Mouse (Mus musculus) ovary, adult 10 weeks (tissue): ENCODE measurements around the gene Gm19668. TPM values are rescaled to one million over a fixed set of nuclear protein-coding genes. Genes with fewer than 3 reads are reported as not detected.

Experiments used
- polyA plus RNA-seq: library from polyadenylated mRNA; stranded (reverse); fragments of 350-450 nt; fragmentation: Illumina TruSeq; extraction: RNeasy Lipid Tissue Mini Kit (QIAGEN cat#74804); gene quantifications from one replicate; pipeline ENCODE4 v1.2.3, GENCODE M21; 2014

Gm19668 gene
- not detected for polyA plus RNA-seq

GRCm38 (mm10) chr10:77798921-77799508 lies at the start of gene Gm19668:
Gene Gm19668 (minus strand): TSS chr10:77799133.

GRCm38 (mm10) chr10:77846503-77846902 lies 47.6 kb upstream of the Gm19668 start, which contains the start of gene Gm36176:
Gene Gm36176 (plus strand): TSS chr10:77846803.

GRCm38 (mm10) chr10:77835647-77836046 lies 36.7 kb upstream of the Gm19668 start, which contains the start of gene Krtap10-10:
Gene Krtap10-10 (plus strand): TSS chr10:77835947.

GRCm38 (mm10) chr10:77826951-77827350 lies 28.0 kb upstream of the Gm19668 start, which contains the start of gene Krtap10-4:
Gene Krtap10-4 (minus strand): TSS chr10:77827095.

GRCm38 (mm10) chr10:77814382-77814781 lies 15.4 kb upstream of the Gm19668 start, which contains the start of gene Gm2696:
Gene Gm2696 (plus strand): TSS chr10:77814682.

GRCm38 (mm10) chr10:77811743-77812142 lies 12.8 kb upstream of the Gm19668 start, which contains the start of gene Gm9507:
Gene Gm9507 (minus strand): TSS chr10:77811843.

GRCm38 (mm10) chr10:77794976-77795375 lies 4.0 kb downstream of the Gm19668 start, which contains the start of gene Gm9639:
Gene Gm9639 (minus strand): TSS chr10:77795076.

GRCm38 (mm10) chr10:77787876-77788275 lies 11.1 kb downstream of the Gm19668 start, which contains the start of gene Gm7137:
Gene Gm7137 (minus strand): TSS chr10:77788200.

GRCm38 (mm10) chr10:77782442-77782841 lies 16.5 kb downstream of the Gm19668 start, which contains the start of gene Gm3250:
Gene Gm3250 (minus strand): TSS chr10:77782542.

GRCm38 (mm10) chr10:77776844-77777243 lies 22.1 kb downstream of the Gm19668 start, which contains the start of gene Gm7138:
Gene Gm7138 (minus strand): TSS chr10:77776944.

GRCm38 (mm10) chr10:77771225-77771624 lies 27.7 kb downstream of the Gm19668 start, which contains the start of gene Gm3238:
Gene Gm3238 (minus strand): TSS chr10:77771325.

GRCm38 (mm10) chr10:77759582-77759981 lies 39.4 kb downstream of the Gm19668 start, which contains the start of gene Gm3233:
Gene Gm3233 (minus strand): TSS chr10:77759682.

GRCm38 (mm10) chr10:77751254-77751653 lies 47.7 kb downstream of the Gm19668 start, which contains the start of gene Gm9736:
Gene Gm9736 (minus strand): TSS chr10:77751354.

Other genes with a start within 250 kb of the Gm19668 start
- 132 TPM for gene Pttg1ip, start 217.4 kb downstream of the Gm19668 start, polyA plus RNA-seq
- 91.3 TPM for gene Sumo3, start 193.0 kb downstream of the Gm19668 start, polyA plus RNA-seq
- 1.9 TPM for gene Gm49325, start 192.9 kb downstream of the Gm19668 start, polyA plus RNA-seq
- 6.0 TPM for gene Ube2g2, start 176.9 kb downstream of the Gm19668 start, polyA plus RNA-seq
- not detected for gene Tspear, start 112.6 kb downstream of the Gm19668 start, polyA plus RNA-seq
- gene Gm19402, start 108.4 kb downstream of the Gm19668 start, polyA plus RNA-seq: not detected
- not detected for gene Gm9508, start 101.9 kb downstream of the Gm19668 start, polyA plus RNA-seq
- gene Gm10272, start 92.5 kb downstream of the Gm19668 start, polyA plus RNA-seq: not detected
- not detected for gene Gm10024, start 87.7 kb downstream of the Gm19668 start, polyA plus RNA-seq
- gene Gm10142, start 83.3 kb downstream of the Gm19668 start, polyA plus RNA-seq: not detected
- gene Krtap12-1, start 78.5 kb downstream of the Gm19668 start, polyA plus RNA-seq: not detected
- gene Gm10100, start 72.6 kb downstream of the Gm19668 start, polyA plus RNA-seq: not detected
- gene Gm18596, start 56.5 kb downstream of the Gm19668 start, polyA plus RNA-seq: not detected
- not detected for gene Gm9736, start 47.8 kb downstream of the Gm19668 start, polyA plus RNA-seq
- gene Gm3233, start 39.5 kb downstream of the Gm19668 start, polyA plus RNA-seq: not detected
- not detected for gene Gm3238, start 27.8 kb downstream of the Gm19668 start, polyA plus RNA-seq
- gene Gm7138, start 22.2 kb downstream of the Gm19668 start, polyA plus RNA-seq: not detected
- gene Gm3250, start 16.6 kb downstream of the Gm19668 start, polyA plus RNA-seq: not detected
- not detected for gene Gm7137, start 10.9 kb downstream of the Gm19668 start, polyA plus RNA-seq
- gene Gm9639, start 4.1 kb downstream of the Gm19668 start, polyA plus RNA-seq: not detected
- not detected for gene Gm9507, start 12.7 kb upstream of the Gm19668 start, polyA plus RNA-seq
- not detected for gene Gm2696, start 15.5 kb upstream of the Gm19668 start, polyA plus RNA-seq
- not detected for gene Krtap10-4, start 28.0 kb upstream of the Gm19668 start, polyA plus RNA-seq
- gene Krtap10-10, start 36.8 kb upstream of the Gm19668 start, polyA plus RNA-seq: not detected
- not detected for gene Gm36176, start 47.7 kb upstream of the Gm19668 start, polyA plus RNA-seq
- not detected for gene Gm10318, start 53.7 kb upstream of the Gm19668 start, polyA plus RNA-seq
- not detected for gene Gm3285, start 62.8 kb upstream of the Gm19668 start, polyA plus RNA-seq
- 0.71 TPM for gene Lrrc3, start 103.4 kb upstream of the Gm19668 start, polyA plus RNA-seq
- gene Trpm2, start 171.4 kb upstream of the Gm19668 start, polyA plus RNA-seq: not detected
- gene 1810043G02Rik, start 179.4 kb upstream of the Gm19668 start, polyA plus RNA-seq: 1.4 TPM
- 1.7 TPM for gene Pfkl, start 210.9 kb upstream of the Gm19668 start, polyA plus RNA-seq
- 0.91 TPM for gene Dnmt3l, start 242.8 kb upstream of the Gm19668 start, polyA plus RNA-seq
- gene Aire, start 244.5 kb upstream of the Gm19668 start, polyA plus RNA-seq: not detected